Mouse (Mus musculus): ENCODE data around the gene Rbp1.

Rbp1 gene

GRCm38 (mm10) chr9:98429806-98430205 lies 7.0 kb downstream of the Rbp1 start:
- TF ChIP-seq CTCF (conservative IDR thresholded peaks at IDR 0.05; ENCODE audit: low read length) = no peak
- TF ChIP-seq NANOG (IDR thresholded peaks at IDR 0.05; ENCODE audit: borderline replicate concordance, low read length) = no peak
- no peak for TF ChIP-seq POU5F1 (IDR thresholded peaks at IDR 0.05; ENCODE audit: borderline replicate concordance, low read length)
- H3K27me3 ChIP-seq (ENCODE audit: insufficient read depth, low read length) = peaks cover 62% of the 10 kb centered on the region
- no peaks in the 10 kb centered on the region for H3K36me3 ChIP-seq (ENCODE audit: insufficient read depth, low read length)
- H3K4me3 ChIP-seq (replicated peaks; ENCODE audit: low read length) = no peak overlapping the region
- H3K4me1 ChIP-seq (replicated peaks; ENCODE audit: low read depth, low read length) = peaks cover 81% of the 10 kb centered on the region
- peaks cover 6% of the 10 kb centered on the region for H3K9me3 ChIP-seq (ENCODE audit: low read length)

- Histone ChIP-seq H3K9me3 (ENCODE audit: low read length) (peaks cover 6% of the 10 kb centered on the region), H3K27me3 (ENCODE audit: insufficient read depth, low read length) (peaks cover 59% of the 10 kb centered on the region), H3K4me3 (replicated peaks; ENCODE audit: low read length) (no peak overlapping the region), H3K4me1 (replicated peaks; ENCODE audit: low read depth, low read length) (peaks cover 76% of the 10 kb centered on the region), H3K36me3 (ENCODE audit: insufficient read depth, low read length) (no peaks in the 10 kb centered on the region)
- no peak for TF ChIP-seq CTCF (conservative IDR thresholded peaks at IDR 0.05; ENCODE audit: low read length)
- TF ChIP-seq POU5F1 (IDR thresholded peaks at IDR 0.05; ENCODE audit: borderline replicate concordance, low read length) = no peak
- TF ChIP-seq NANOG (IDR thresholded peaks at IDR 0.05; ENCODE audit: borderline replicate concordance, low read length) = no peak
Measured at GRCm38 (mm10) chr9:98430528-98430927, 7.8 kb downstream of the Rbp1 start.

GRCm38 (mm10) chr9:98433021-98433420 lies 10.3 kb downstream of the Rbp1 start:
- H3K4me3 ChIP-seq (replicated peaks; ENCODE audit: low read length) = no peak overlapping the region
- peaks cover 52% of the 10 kb centered on the region for H3K4me1 ChIP-seq (replicated peaks; ENCODE audit: low read depth, low read length)
- no peaks in the 10 kb centered on the region for H3K36me3 ChIP-seq (ENCODE audit: insufficient read depth, low read length)
- peaks cover 6% of the 10 kb centered on the region for H3K9me3 ChIP-seq (ENCODE audit: low read length)
- peaks cover 43% of the 10 kb centered on the region for H3K27me3 ChIP-seq (ENCODE audit: insufficient read depth, low read length)
- no peak for TF ChIP-seq POU5F1 (IDR thresholded peaks at IDR 0.05; ENCODE audit: borderline replicate concordance, low read length)
- no peak for TF ChIP-seq NANOG (IDR thresholded peaks at IDR 0.05; ENCODE audit: borderline replicate concordance, low read length)
- no peak for TF ChIP-seq CTCF (conservative IDR thresholded peaks at IDR 0.05; ENCODE audit: low read length)

GRCm38 (mm10) chr9:98433956-98434588 lies 11.3 kb downstream of the Rbp1 start:
- TF ChIP-seq NANOG (IDR thresholded peaks at IDR 0.05; ENCODE audit: borderline replicate concordance, low read length) (no peak), POU5F1 (IDR thresholded peaks at IDR 0.05; ENCODE audit: borderline replicate concordance, low read length) (no peak), CTCF (conservative IDR thresholded peaks at IDR 0.05; ENCODE audit: low read length) (no peak)
- Histone ChIP-seq H3K4me3 (replicated peaks; ENCODE audit: low read length) (no peak overlapping the region), H3K9me3 (ENCODE audit: low read length) (peaks cover 6% of the 10 kb centered on the region)

GRCm38 (mm10) chr9:98437819-98438218 lies 15.1 kb downstream of the Rbp1 start:
- Histone ChIP-seq H3K4me3 (replicated peaks; ENCODE audit: low read length) (no peak overlapping the region), H3K27me3 (ENCODE audit: insufficient read depth, low read length) (peaks cover 22% of the 10 kb centered on the region), H3K36me3 (ENCODE audit: insufficient read depth, low read length) (no peaks in the 10 kb centered on the region), H3K9me3 (ENCODE audit: low read length) (no peaks in the 10 kb centered on the region), H3K4me1 (replicated peaks; ENCODE audit: low read depth, low read length) (peaks cover 20% of the 10 kb centered on the region)
- no peak for TF ChIP-seq NANOG (IDR thresholded peaks at IDR 0.05; ENCODE audit: borderline replicate concordance, low read length)
- TF ChIP-seq POU5F1 (IDR thresholded peaks at IDR 0.05; ENCODE audit: borderline replicate concordance, low read length) = no peak
- no peak for TF ChIP-seq CTCF (conservative IDR thresholded peaks at IDR 0.05; ENCODE audit: low read length)

More at GRCm38 (mm10) chr9:98433956-98434588, 11.3 kb downstream of the Rbp1 start:
- Histone ChIP-seq H3K4me1 (replicated peaks; ENCODE audit: low read depth, low read length) (peaks cover 41% of the 10 kb centered on the region), H3K36me3 (ENCODE audit: insufficient read depth, low read length) (no peaks in the 10 kb centered on the region), H3K27me3 (ENCODE audit: insufficient read depth, low read length) (peaks cover 37% of the 10 kb centered on the region)

- H3K9me3 ChIP-seq (ENCODE audit: low read length) = no peaks in the 10 kb centered on the region
- no peak overlapping the region for H3K4me3 ChIP-seq (replicated peaks; ENCODE audit: low read length)
- H3K27me3 ChIP-seq (ENCODE audit: insufficient read depth, low read length) = peaks cover 22% of the 10 kb centered on the region
- no peak for TF ChIP-seq CTCF (conservative IDR thresholded peaks at IDR 0.05; ENCODE audit: low read length)
- TF ChIP-seq NANOG (IDR thresholded peaks at IDR 0.05; ENCODE audit: borderline replicate concordance, low read length) = no peak
- H3K4me1 ChIP-seq (replicated peaks; ENCODE audit: low read depth, low read length) = peaks cover 7% of the 10 kb centered on the region
- H3K36me3 ChIP-seq (ENCODE audit: insufficient read depth, low read length) = no peaks in the 10 kb centered on the region
Measured at GRCm38 (mm10) chr9:98439091-98439490, 16.3 kb downstream of the Rbp1 start.

- Histone ChIP-seq H3K4me3 (replicated peaks; ENCODE audit: low read length) (no peak overlapping the region), H3K4me1 (replicated peaks; ENCODE audit: low read depth, low read length) (no peaks in the 10 kb centered on the region)
- TF ChIP-seq NANOG (IDR thresholded peaks at IDR 0.05; ENCODE audit: borderline replicate concordance, low read length) (no peak), CTCF (conservative IDR thresholded peaks at IDR 0.05; ENCODE audit: low read length) (peak; percentile 56), POU5F1 (IDR thresholded peaks at IDR 0.05; ENCODE audit: borderline replicate concordance, low read length) (no peak)
Measured at GRCm38 (mm10) chr9:98442638-98443037, 19.9 kb downstream of the Rbp1 start.

GRCm38 (mm10) chr9:98445359-98446149 lies 22.8 kb downstream of the Rbp1 start:
- H3K4me1 ChIP-seq (replicated peaks; ENCODE audit: low read depth, low read length) = no peaks in the 10 kb centered on the region
- no peaks in the 10 kb centered on the region for H3K36me3 ChIP-seq (ENCODE audit: insufficient read depth, low read length)
- H3K9me3 ChIP-seq (ENCODE audit: low read length) = no peaks in the 10 kb centered on the region
- no peak for TF ChIP-seq NANOG (IDR thresholded peaks at IDR 0.05; ENCODE audit: borderline replicate concordance, low read length)
- TF ChIP-seq CTCF (conservative IDR thresholded peaks at IDR 0.05; ENCODE audit: low read length) = no peak
- no peak for TF ChIP-seq POU5F1 (IDR thresholded peaks at IDR 0.05; ENCODE audit: borderline replicate concordance, low read length)
- no peak overlapping the region for H3K4me3 ChIP-seq (replicated peaks; ENCODE audit: low read length)
- H3K27me3 ChIP-seq (ENCODE audit: insufficient read depth, low read length) = peaks cover 5% of the 10 kb centered on the region

More at GRCm38 (mm10) chr9:98442638-98443037, 19.9 kb downstream of the Rbp1 start:
- Histone ChIP-seq H3K27me3 (ENCODE audit: insufficient read depth, low read length) (peaks cover 5% of the 10 kb centered on the region), H3K9me3 (ENCODE audit: low read length) (no peaks in the 10 kb centered on the region), H3K36me3 (ENCODE audit: insufficient read depth, low read length) (no peaks in the 10 kb centered on the region)
